Mouse (Mus musculus) embryo, embryonic 9.5 days (tissue): ENCODE measurements around the gene Atp13a1.

Source experiments
- DNase-seq: peaks from one replicate; pipeline ENCODE4 v3.0.0-alpha.2; 2017; ENCODE audit errors: extremely low spot score

Gene Atp13a1

GRCm38 (mm10) chr8:69848951-69849350, 58.0 kb downstream of the Atp13a1 start:
- DNase-seq = no peak

GRCm38 (mm10) chr8:69849899-69850298, 58.9 kb downstream of the Atp13a1 start:
- DNase-seq = no peak

- no peak for DNase-seq
These were observed 60.1 kb downstream of the Atp13a1 start for GRCm38 (mm10) chr8:69850926-69851506.

- DNase-seq = no peak
These were observed 62.9 kb downstream of the Atp13a1 start for GRCm38 (mm10) chr8:69853869-69854268.
